Mouse (Mus musculus) mouse trophoblast stem cell (cell line): ENCODE results near the gene Gimap9.
"Not testable (repeated sequence)": the region's sequence is repeated elsewhere in the genome, so short reads cannot be mapped to it uniquely, and the experiment has no call there.

Source experiments
- in situ Hi-C, 2 experiments: fragments of 300-500 bp; cut with MseI, MboI; formaldehyde crosslinking; loops; 2 replicates in 1 of 2; 3 replicates in 1 of 2; pipeline ENCODE4 v1.15.1; 2025

Gene Gimap9

GRCm38 (mm10) chr6:48664750-48665149, 11.2 kb upstream of the Gimap9 start:
- in situ Hi-C loops, result no loop called here

GRCm38 (mm10) chr6:48665471-48665870, 10.5 kb upstream of the Gimap9 start:
- in situ Hi-C loops, result no loop called here

DNA sequence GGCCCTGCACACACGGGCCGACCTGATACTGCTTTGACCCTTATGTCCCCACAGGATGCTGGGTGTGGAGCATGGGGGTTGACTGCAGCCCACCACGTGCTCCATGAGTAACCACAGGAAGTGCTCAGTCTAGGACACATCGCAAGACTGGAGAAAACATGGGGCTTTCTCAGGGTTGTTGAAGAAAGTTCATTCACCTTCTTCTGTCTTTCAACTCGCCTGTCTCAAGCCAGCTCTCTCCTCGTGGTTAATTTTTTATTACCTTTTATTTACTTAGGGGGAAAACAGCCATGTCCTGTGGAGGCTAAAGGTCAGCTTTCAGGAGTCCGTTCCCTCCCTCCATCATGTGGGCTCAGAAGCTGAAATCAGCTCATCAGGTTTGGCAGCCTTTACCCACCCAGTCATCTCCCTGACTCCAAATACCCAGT, 9.8 kb upstream of the Gimap9 start:
- in situ Hi-C loops, result no loop called here

DNA sequence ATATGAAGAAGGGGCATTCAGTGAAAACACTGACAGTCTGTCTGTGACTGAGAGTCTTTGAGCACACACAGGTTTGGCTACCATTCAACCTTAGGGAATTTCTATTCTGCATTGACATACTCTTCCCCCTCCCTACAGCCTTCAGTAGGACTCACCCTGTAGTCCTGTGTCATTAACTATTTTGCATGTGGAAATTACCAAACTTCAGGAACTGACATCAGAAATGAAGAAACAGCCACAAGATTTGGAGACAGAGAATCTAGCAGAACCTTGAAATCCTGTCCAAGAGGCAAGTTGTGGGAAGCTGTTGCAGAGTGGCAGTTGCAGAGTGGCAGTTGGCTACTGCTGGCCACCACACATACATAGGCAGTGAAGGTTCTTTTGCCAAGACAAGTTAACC, 7.9 kb upstream of the Gimap9 start:
- in situ Hi-C loops, result no loop called here

GRCm38 (mm10) chr6:48669446-48669969, 6.4 kb upstream of the Gimap9 start:
- in situ Hi-C loops, result no loop called here

DNA sequence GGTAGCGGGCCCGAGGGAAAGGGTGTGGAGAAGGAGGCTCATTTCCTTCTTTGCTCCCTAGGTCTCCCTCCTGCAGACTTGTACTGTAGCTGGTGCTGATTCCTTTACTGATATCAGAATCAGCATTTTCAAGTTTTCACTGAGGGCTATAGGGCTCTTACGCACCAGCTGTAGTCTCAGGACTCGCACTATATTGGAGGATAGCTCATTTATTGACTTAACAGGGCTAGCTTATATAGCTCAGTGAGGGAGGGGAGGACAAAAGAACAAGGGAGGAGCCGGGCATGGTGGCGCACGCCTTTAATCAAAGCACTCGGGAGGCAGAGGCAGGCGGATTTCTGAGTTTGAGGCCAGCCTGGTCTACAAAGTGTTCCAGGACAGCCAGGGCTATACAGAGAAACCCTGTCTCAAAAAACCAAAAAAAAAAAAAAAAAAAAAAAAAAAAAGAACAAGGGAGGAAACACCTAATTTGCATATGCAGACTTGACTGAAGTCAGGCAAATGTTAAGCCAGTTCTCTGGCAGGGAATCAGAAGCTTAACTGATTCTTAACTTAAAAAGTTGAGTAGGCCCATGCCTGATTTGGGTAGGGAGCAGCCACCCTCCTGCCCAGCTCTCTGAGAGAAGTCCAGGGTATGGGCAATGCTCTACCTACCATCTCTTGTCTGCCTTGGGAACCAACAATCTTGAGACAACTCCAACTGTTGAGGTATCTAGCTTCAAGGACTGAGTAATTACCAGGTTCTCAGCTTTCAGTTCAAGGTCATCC, 1.5 kb upstream of the Gimap9 start:
- in situ Hi-C loops, result no loop called here

DNA sequence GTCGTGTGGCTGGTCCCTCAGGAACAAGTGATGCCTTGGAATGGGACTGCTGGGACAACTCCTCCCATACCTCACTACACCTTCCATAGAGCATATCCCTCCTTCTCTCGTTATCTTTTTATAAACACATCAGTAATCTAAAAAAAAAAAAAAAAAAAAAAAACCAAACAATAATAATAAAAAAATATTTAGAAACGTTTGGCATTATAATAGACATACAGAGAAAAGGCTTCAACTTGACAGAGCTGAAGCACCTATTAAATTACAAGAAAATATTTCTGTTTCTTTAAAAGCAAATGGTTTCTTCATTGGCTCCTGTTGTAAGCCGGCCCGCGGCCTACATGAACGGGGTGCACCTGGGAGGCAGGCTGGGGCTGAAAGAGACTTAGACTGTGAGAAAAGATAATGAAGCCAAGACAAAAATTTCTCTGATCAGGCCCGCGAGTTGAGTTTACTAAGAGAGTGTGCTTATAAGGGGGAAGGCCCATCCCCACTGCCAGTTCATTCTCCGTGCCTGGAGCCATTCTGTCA, 464 bp upstream of the Gimap9 start:
- in situ Hi-C loops, result no loop called here

- in situ Hi-C loops, result no loop called here
Observed at GRCm38 (mm10) chr6:48676860-48677415, 1.0 kb downstream of the Gimap9 start.

DNA sequence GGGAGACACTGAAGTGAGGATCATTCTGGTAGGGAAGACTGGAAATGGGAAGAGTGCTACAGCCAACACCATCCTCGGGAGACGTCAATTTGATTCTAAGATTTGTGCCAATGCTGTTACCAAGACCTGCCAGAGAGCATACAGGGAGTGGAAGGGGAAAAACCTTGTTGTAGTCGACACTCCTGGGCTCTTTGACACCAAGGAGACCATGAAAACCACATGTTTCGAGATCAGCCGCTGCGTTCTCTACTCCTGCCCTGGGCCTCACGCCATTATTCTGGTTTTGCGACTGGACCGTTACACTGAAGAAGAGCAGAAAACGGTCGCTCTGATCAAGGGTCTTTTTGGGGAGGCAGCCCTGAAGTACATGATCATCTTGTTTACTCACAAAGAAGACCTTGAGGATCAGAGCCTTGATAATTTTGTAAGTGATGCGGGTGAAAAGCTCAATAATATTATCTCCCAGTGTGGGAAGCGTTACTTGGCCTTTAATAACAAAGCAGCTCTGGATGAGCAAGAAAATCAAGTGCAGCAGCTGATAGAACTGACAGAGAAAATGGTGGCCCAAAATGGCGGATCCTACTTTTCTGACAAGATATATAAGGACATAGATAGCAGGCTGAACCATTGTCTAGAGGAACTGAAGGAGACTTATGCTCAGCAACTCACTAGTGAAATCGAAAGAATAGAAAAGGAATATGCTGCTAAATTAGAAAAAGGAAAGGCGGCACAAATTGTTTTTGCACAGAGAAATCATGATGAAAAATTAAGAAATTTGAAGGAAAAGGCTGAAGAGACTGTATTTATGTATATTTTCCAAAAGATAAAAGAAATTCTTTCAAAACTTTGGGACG, 1.8 kb downstream of the Gimap9 start:
- in situ Hi-C loops, result no loop called here

GRCm38 (mm10) chr6:48678391-48678790, 2.5 kb downstream of the Gimap9 start:
- in situ Hi-C loops, result no loop called here

GRCm38 (mm10) chr6:48679701-48680100, 3.8 kb downstream of the Gimap9 start:
- in situ Hi-C loops, result no loop called here

- in situ Hi-C loops, result no loop called here
Observed at GRCm38 (mm10) chr6:48680421-48680820, 4.5 kb downstream of the Gimap9 start.

- in situ Hi-C loops, result no loop called here
Observed at GRCm38 (mm10) chr6:48681472-48682090, 5.7 kb downstream of the Gimap9 start.

GRCm38 (mm10) chr6:48682271-48682670, 6.3 kb downstream of the Gimap9 start:
- in situ Hi-C loops, result no loop called here

GRCm38 (mm10) chr6:48683263-48683821, 7.4 kb downstream of the Gimap9 start:
- in situ Hi-C loops, result not testable (repeated sequence)

- in situ Hi-C loops, result no loop called here
Observed at GRCm38 (mm10) chr6:48684319-48684718, 8.4 kb downstream of the Gimap9 start, which contains the start of gene Gimap4. TSS of gene Gimap4 (plus strand) at chr6:48684549.

DNA sequence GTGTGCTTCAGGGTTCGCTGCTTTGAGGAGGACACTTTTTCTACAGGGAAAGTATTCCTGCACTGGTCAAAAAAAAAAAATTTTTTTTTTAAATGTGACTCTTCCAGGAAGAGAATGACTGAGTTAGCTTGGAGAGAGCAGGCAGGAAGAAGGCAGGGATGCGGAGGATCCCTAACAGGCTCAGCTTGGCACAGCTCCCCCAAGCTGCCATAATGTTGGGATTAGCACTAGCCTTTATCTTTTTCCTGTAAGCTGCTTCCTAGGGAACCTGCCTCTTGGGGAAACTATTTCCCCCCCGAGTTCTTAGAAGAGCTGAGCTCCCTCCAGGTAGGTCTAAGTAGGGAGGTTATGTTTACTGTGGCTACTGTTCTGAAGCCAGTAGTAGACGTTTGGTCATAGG, 8.9 kb downstream of the Gimap9 start:
- in situ Hi-C loops, result no loop called here

- in situ Hi-C loops, result no loop called here
Observed at GRCm38 (mm10) chr6:48685251-48685650, 9.3 kb downstream of the Gimap9 start.

DNA sequence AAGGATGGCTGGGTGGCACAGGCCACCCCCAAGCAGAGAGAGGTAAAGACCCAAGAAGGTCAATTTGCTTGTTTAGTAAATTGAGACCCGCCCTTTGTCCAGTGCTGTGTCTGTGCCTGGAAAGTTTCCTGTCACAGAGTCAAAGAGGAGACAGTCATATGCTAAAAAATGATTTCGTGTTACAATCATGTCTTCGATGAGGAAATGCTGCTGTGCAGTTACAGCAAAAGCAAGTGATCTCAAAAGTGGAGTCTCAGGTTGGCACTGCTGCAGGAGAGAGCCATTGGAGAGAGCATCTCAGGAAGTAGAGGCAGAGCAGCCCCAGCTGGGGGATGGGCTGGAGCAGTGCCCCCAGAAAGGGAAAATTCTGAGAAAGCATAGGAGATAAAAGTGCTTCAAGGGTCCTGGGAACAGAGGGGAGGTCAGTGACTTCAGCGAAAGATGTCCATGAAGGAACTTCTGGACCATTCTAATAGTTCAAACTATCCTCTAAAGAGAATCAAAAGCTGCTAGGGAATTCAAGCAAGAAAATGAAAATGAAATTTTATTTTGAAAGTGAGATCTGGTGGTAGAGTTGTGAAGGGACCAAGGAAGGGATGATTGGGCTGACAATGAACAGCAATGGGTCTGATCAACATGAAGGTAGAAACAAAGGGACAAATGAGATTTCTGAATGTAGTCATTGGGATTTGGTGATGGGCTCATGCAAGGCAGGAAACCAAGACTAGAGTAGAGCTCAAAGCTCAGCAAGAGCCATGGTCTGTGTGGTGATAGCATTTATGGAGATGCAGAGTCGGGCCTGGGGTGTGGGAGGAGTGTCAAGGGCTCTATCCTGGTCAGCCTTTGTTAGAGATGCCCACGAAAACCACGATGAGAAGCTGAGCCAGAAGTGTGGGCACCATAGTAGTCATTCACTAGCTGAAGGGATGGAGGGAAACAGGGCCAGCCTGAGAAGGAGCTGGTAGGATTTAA, 10.1 kb downstream of the Gimap9 start:
- in situ Hi-C loops, result no loop called here

DNA sequence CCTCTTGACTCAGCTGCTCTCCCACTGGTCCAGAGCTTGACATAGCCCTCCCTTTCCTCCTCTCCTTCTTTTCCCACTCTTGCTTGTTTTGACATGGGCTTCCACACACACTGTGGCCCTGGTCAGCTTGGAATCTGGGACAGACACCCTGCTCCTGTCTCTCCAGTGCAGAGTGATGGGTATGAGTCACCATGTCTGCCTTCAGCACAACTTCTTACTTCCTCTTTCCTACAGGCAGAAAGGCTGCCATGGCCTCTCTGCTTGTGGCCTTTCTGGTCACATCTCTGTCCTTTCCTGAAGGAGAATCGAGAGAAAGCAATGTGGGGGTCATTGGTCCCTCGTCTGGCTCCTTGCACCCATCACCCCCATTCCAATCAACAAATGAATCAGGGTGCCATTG, 11.1 kb downstream of the Gimap9 start:
- in situ Hi-C loops, result no loop called here
